Mouse (Mus musculus) CH12.LX (cell line): ENCODE results near the gene Adgre4.

Source experiments
- CTCF ChIP-seq, 2 experiments: IDR thresholded peaks in 1 of 2; conservative IDR thresholded peaks in 1 of 2; 2 replicates each; pipeline ENCODE4 v1.5.1; 2011 to 2012; ENCODE audit warnings: low read depth in 2 of 2, low read length in 2 of 2, improper control_type of control experiment in 1 of 2, inconsistent platforms in 1 of 2, mild to moderate bottlenecking in 1 of 2, moderate library complexity in 1 of 2
- EP300 ChIP-seq: IDR thresholded peaks from 2 replicates; pipeline ENCODE4 v1.6.1; 2011; ENCODE audit warnings: low read length, improper control_type of control experiment
- ETS1 ChIP-seq: conservative IDR thresholded peaks from 2 replicates; pipeline ENCODE4 v1.6.1; 2012; ENCODE audit warnings: low read depth, mild to moderate bottlenecking, inconsistent platforms, low read length, improper control_type of control experiment, moderate library complexity
- HCFC1 ChIP-seq: IDR thresholded peaks from 2 replicates; pipeline ENCODE4 v1.6.1; 2012; ENCODE audit warnings: low read depth, mild to moderate bottlenecking, inconsistent platforms, low read length, improper control_type of control experiment
- JUN ChIP-seq: IDR thresholded peaks from 2 replicates; pipeline ENCODE4 v1.6.1; 2011; ENCODE audit warnings: low read depth, mild to moderate bottlenecking, low read length, improper control_type of control experiment, moderate library complexity; ENCODE audit not compliant: insufficient read depth
- JUND ChIP-seq: conservative IDR thresholded peaks from 2 replicates; pipeline ENCODE4 v1.6.1; 2011; ENCODE audit warnings: low read depth, low read length, improper control_type of control experiment
- KAT2A ChIP-seq: IDR thresholded peaks from 2 replicates; pipeline ENCODE4 v1.6.1; 2012; ENCODE audit warnings: low read length, improper control_type of control experiment, inconsistent platforms; ENCODE audit not compliant: insufficient replicate concordance
- MAZ ChIP-seq: IDR thresholded peaks from 2 replicates; pipeline ENCODE4 v1.6.1; 2012; ENCODE audit warnings: low read depth, mild to moderate bottlenecking, inconsistent platforms, low read length, improper control_type of control experiment, moderate library complexity
- MEF2A ChIP-seq: IDR thresholded peaks from 2 replicates; pipeline ENCODE4 v1.6.1; 2014; ENCODE audit warnings: low read depth, mild to moderate bottlenecking, inconsistent platforms, low read length, improper control_type of control experiment, borderline replicate concordance
- NELFE ChIP-seq: IDR thresholded peaks from 2 replicates; pipeline ENCODE4 v1.6.1; 2011; ENCODE audit warnings: low read depth, low read length, improper control_type of control experiment
- POLR2A ChIP-seq: IDR thresholded peaks from 2 replicates; pipeline ENCODE4 v1.6.1; 2011; ENCODE audit warnings: low read depth, mild to moderate bottlenecking, improper control_type of control experiment, low read length
- SIN3A ChIP-seq: IDR thresholded peaks from 2 replicates; pipeline ENCODE4 v1.6.1; 2012; ENCODE audit warnings: low read length, improper control_type of control experiment, inconsistent platforms
- SMC3 ChIP-seq: IDR thresholded peaks from 2 replicates; pipeline ENCODE4 v1.6.1; 2011; ENCODE audit warnings: low read depth, low read length, improper control_type of control experiment
- ZC3H11A ChIP-seq: IDR thresholded peaks from 2 replicates; pipeline ENCODE4 v1.6.1; 2012; ENCODE audit warnings: low read depth, mild to moderate bottlenecking, inconsistent platforms, low read length, improper control_type of control experiment

DNA sequence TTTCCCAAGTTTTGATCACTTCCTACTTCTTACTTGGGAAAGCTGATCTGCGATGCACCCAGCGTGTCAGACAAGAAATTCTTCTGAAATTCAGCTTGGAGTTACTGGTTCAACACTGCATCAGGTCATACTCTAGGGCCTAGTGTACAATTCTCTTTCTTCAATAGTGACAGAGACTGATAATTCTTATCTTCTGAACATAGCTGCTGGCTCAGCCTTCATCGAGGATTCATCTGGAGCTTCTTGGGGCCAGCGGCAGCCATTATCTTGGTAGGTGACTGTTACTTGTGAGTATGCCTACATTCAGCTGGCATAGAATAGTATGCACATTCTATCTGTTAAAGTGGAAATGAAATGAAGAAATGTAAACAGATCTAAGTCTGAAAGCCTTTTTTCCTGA lies 67.1 kb downstream of the Adgre4 start:
- no peak for TF ChIP-seq SMC3
- no peak for TF ChIP-seq HCFC1
- TF ChIP-seq NELFE = no peak
- TF ChIP-seq SIN3A = no peak
- TF ChIP-seq KAT2A = no peak
- no peak for TF ChIP-seq POLR2A
- TF ChIP-seq MEF2A = no peak
- no peak for TF ChIP-seq ZC3H11A
- TF ChIP-seq CTCF (conservative IDR thresholded peaks at IDR 0.05 in 1 of 2, IDR thresholded peaks at IDR 0.05 in 1 of 2; ENCODE audit: low read depth in 2 of 2, low read length in 2 of 2) = no peak
- TF ChIP-seq JUND = no peak
- TF ChIP-seq JUN = no peak
- no peak for TF ChIP-seq EP300
- no peak for TF ChIP-seq ETS1
- TF ChIP-seq MAZ = no peak
